Mouse (Mus musculus) G1E (cell line): ENCODE results near the gene Rragd.

Experiments used
- CTCF ChIP-seq: IDR thresholded peaks from 2 replicates; pipeline ENCODE4 v1.5.1; 2012; ENCODE audit warnings: low read depth, low read length, inconsistent platforms, mixed read lengths
- GATA1 ChIP-seq: IDR thresholded peaks from 2 replicates; pipeline ENCODE4 v1.6.1; 2012; ENCODE audit warnings: borderline replicate concordance, low read length, inconsistent platforms, mixed read lengths
- TAL1 ChIP-seq: conservative IDR thresholded peaks from 2 replicates; pipeline ENCODE4 v1.6.1; 2012; ENCODE audit warnings: low read depth, low read length, inconsistent platforms, mixed read lengths

DNA sequence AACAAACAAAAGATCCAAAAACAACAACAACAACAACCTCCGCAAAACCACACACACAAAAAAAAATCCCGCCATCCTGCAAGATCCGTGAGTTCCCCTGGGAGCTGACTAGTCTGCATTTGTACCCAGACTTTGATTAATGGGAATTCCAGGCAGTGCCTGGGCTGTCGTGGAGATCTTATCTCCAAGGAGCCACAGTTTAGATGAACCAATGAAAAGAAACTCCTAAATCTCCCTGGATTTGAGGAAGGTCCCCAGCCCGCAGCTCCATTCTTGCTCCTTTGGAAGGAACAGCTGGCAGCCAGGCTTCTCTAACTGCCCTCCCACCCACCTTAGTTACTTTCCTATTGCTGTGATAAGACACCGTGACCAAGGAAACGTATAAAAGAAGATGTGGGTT is 30.2 kb upstream of the Rragd start:
- TF ChIP-seq CTCF: no peak
- no peak for TF ChIP-seq GATA1
- no peak for TF ChIP-seq TAL1
